16 mouse cellular contexts compared by ENCODE assay signal in the genomic region with DNA sequence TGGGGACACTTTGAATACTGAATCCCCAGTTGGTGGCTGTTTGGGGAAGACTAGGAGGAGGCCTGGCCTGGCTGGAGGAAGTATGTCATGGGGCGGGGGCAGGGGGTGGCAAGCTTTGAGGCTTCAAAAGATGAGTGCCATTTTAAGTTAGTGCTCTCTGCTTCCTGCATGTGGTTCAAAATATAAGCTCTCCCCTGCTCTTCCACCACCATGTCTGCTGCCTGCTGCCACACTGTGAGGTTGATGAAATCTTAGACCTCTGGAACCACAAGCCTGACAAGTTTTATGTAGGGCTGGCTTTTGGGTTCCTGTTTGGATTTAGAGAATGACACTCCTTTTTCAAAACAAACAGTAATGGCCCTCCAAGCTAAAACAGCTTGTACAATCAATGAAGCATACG.
"Had no signal": no experiment of that assay in that cellular context is flagged by ENCODE, and none has a peak within 500 bp of the region (broad histone marks: within the 10 kb centered on the region; RNA-seq: fewer than 3 reads in every experiment).

No protein-coding gene starts in this region.

- H3K4me1 ChIP-seq: intestine, embryonic 15.5 days; kidney, embryonic 15.5 days; liver, embryonic 13.5 days; midbrain, embryonic 13.5 days had no signal

- H3K4me3 ChIP-seq: intestine, embryonic 15.5 days; kidney, embryonic 15.5 days; left cerebral cortex, adult 2 months; liver, embryonic 13.5 days; midbrain, embryonic 13.5 days had no signal

- H3K27me3 ChIP-seq: intestine, embryonic 15.5 days; kidney, embryonic 15.5 days; liver, embryonic 13.5 days; midbrain, embryonic 13.5 days had no signal

- ATAC-seq: intestine, embryonic 15.5 days; midbrain, embryonic 13.5 days; midbrain, embryonic 16.5 days had no signal

- H3K27ac ChIP-seq: intestine, embryonic 15.5 days; kidney, embryonic 15.5 days; left cerebral cortex, adult 2 months; liver, embryonic 13.5 days; midbrain, embryonic 13.5 days had no signal

- DNase-seq: kidney, adult 11 months; kidney, adult 8-10 months; kidney, postnatal 14 days; kidney, postnatal 4 days; layer of hippocampus, adult 9-11 months; layer of hippocampus, postnatal 36 days; liver, embryonic 13.5 days; lung, adult 2 months; lung, postnatal 14 days; lung, postnatal 4 days; right cerebral cortex, postnatal 25 days had no signal

- H3K36me3 ChIP-seq: intestine, embryonic 15.5 days; kidney, embryonic 15.5 days; liver, embryonic 13.5 days; midbrain, embryonic 13.5 days had no signal
